Mouse (Mus musculus) midbrain, embryonic 10.5 days (tissue): ENCODE results near the gene Zfp974. TPM values are rescaled to one million over a fixed set of nuclear protein-coding genes. Genes with fewer than 3 reads are reported as not detected.
"Not testable (repeated sequence)": the region's sequence is repeated elsewhere in the genome, so short reads cannot be mapped to it uniquely, and the experiment has no call there.

Experiments
- DNase-seq: peaks from one replicate; pipeline ENCODE4 v3.0.0-alpha.2; 2017; ENCODE audit warnings: low spot score
- H3K27ac ChIP-seq: fragments of 300-500 bp; sonication (generic); replicated peaks from 2 replicates; pipeline ENCODE4 v1.5.1; 2016; ENCODE audit warnings: mild to moderate bottlenecking
- H3K27me3 ChIP-seq: fragments of 300-500 bp; sonication (generic); 2 replicates; pipeline ENCODE4 v1.6.1; 2016; ENCODE audit warnings: low read depth, mild to moderate bottlenecking; ENCODE audit not compliant: poor library complexity, severe bottlenecking
- H3K36me3 ChIP-seq: fragments of 300-500 bp; sonication (generic); 2 replicates; pipeline ENCODE4 v1.6.1; 2016; ENCODE audit warnings: mild to moderate bottlenecking, moderate library complexity
- H3K4me1 ChIP-seq: fragments of 300-500 bp; sonication (generic); 2 replicates; pipeline ENCODE4 v1.6.1; 2016
- H3K4me3 ChIP-seq: fragments of 300-500 bp; sonication (generic); 2 replicates; pipeline ENCODE4 v1.5.1; 2016; ENCODE audit warnings: mild to moderate bottlenecking, moderate library complexity
- H3K9me3 ChIP-seq: fragments of 300-500 bp; sonication (generic); replicated peaks from 2 replicates; pipeline ENCODE4 v1.6.1; 2016; ENCODE audit warnings: mild to moderate bottlenecking
- WGBS: fragments of 180-500 bp; shearing (Covaris S2); methylation state at CpG from one replicate; pipeline ENCODE4 v1.1.7; 2016; 5-methylcytosine and 5-hydroxymethylcytosine counted together
- polyA plus RNA-seq: library from polyadenylated mRNA; unstranded; fragments of >200 nt; fragmentation: Nextera tagmentation; extraction: Ambion mirVana; gene quantifications from 2 replicates; pipeline ENCODE4 v1.2.1, GENCODE M21; 2016

Gene Zfp974
- 10.4 and 12.4 TPM in 2 replicates for polyA plus RNA-seq

GRCm38 (mm10) chr7:27928818-27929695, at the start of gene Zfp974:
TSS of gene Zfp974 (minus strand) at chr7:27929460.
- H3K27ac ChIP-seq = peak within 1 kb of the TSS; percentile 87
- 5% methylated on average over 40 of the region's 40 CpGs for WGBS

GRCm38 (mm10) chr7:27949451-27949850, 20.2 kb upstream of the Zfp974 start:
- H3K4me3 ChIP-seq, DNase-seq, H3K36me3 ChIP-seq, H3K27ac ChIP-seq, H3K27me3 ChIP-seq, H3K9me3 ChIP-seq, H3K4me1 ChIP-seq: not testable (repeated sequence)
- 91% methylated on average over 13 of the region's 13 CpGs for WGBS

More at GRCm38 (mm10) chr7:27928818-27929695, at the start of gene Zfp974:
- DNase-seq = peak; percentile 76
- Histone ChIP-seq H3K4me3 (peak within 1 kb of the TSS; percentile 70), H3K27me3 (no peaks in the 10 kb centered on the region), H3K4me1 (peaks cover 23% of the 10 kb centered on the region), H3K36me3 (peaks cover 13% of the 10 kb centered on the region), H3K9me3 (no peaks in the 10 kb centered on the region)

- H3K4me1 ChIP-seq, H3K9me3 ChIP-seq, H3K4me3 ChIP-seq, DNase-seq, H3K27me3 ChIP-seq, H3K36me3 ChIP-seq, H3K27ac ChIP-seq: not testable (repeated sequence)
- 49% methylated on average over 5 of the region's 7 CpGs for WGBS
Observed at GRCm38 (mm10) chr7:27941869-27942268, 12.6 kb upstream of the Zfp974 start.

- H3K36me3 ChIP-seq, DNase-seq, H3K9me3 ChIP-seq, H3K27ac ChIP-seq, H3K27me3 ChIP-seq: not testable (repeated sequence)
- H3K4me1 ChIP-seq = peaks cover 15% of the 10 kb centered on the region
- WGBS = 28% methylated on average over 1 of the region's 9 CpGs
- peak overlapping the region; percentile 38 for H3K4me3 ChIP-seq
Observed at GRCm38 (mm10) chr7:27933800-27934158, 4.5 kb upstream of the Zfp974 start.

- peak overlapping the region; percentile 38 for H3K4me3 ChIP-seq
Observed at GRCm38 (mm10) chr7:27933050-27933799, 4.0 kb upstream of the Zfp974 start.

GRCm38 (mm10) chr7:27927041-27927440, 2.2 kb downstream of the Zfp974 start:
- not testable (repeated sequence) for DNase-seq, H3K27me3 ChIP-seq, H3K27ac ChIP-seq, H3K9me3 ChIP-seq, H3K4me3 ChIP-seq
- H3K36me3 ChIP-seq = peaks cover 26% of the 10 kb centered on the region
- H3K4me1 ChIP-seq = peaks cover 16% of the 10 kb centered on the region
- 45% methylated on average over 4 of the region's 4 CpGs for WGBS

More at GRCm38 (mm10) chr7:27933050-27933799, 4.0 kb upstream of the Zfp974 start:
- Histone ChIP-seq H3K9me3 (no peaks in the 10 kb centered on the region), H3K27me3 (no peaks in the 10 kb centered on the region), H3K27ac (peak overlapping the region; percentile 59; the same call in 1 of the 2 replicates), H3K36me3 (no peaks in the 10 kb centered on the region), H3K4me1 (peaks cover 21% of the 10 kb centered on the region)
- no peak for DNase-seq
- 27% methylated on average over 7 of the region's 7 CpGs for WGBS

- H3K36me3 ChIP-seq = peaks cover 48% of the 10 kb centered on the region
- not testable (repeated sequence) for DNase-seq, H3K4me1 ChIP-seq, H3K4me3 ChIP-seq, H3K27me3 ChIP-seq, H3K27ac ChIP-seq
- peaks cover 22% of the 10 kb centered on the region for H3K9me3 ChIP-seq
- WGBS = 81% methylated on average over 4 of the region's 4 CpGs
Observed at GRCm38 (mm10) chr7:27910952-27911351, 18.3 kb downstream of the Zfp974 start.

- Histone ChIP-seq H3K4me3 (no peak overlapping the region), H3K36me3 (peaks cover 9% of the 10 kb centered on the region)
- DNase-seq = no peak
Observed at GRCm38 (mm10) chr7:27905061-27905848, 24.0 kb downstream of the Zfp974 start.

GRCm38 (mm10) chr7:27900601-27901000, 28.7 kb downstream of the Zfp974 start:
- Histone ChIP-seq H3K27me3 (no peaks in the 10 kb centered on the region), H3K4me1 (no peaks in the 10 kb centered on the region)
- WGBS = 90% methylated on average over 4 of the region's 4 CpGs

More at GRCm38 (mm10) chr7:27905061-27905848, 24.0 kb downstream of the Zfp974 start:
- Histone ChIP-seq H3K9me3 (peaks cover 11% of the 10 kb centered on the region; the same call in 1 of the 2 replicates), H3K27ac (no peak overlapping the region), H3K27me3 (no peaks in the 10 kb centered on the region), H3K4me1 (no peaks in the 10 kb centered on the region)
- WGBS = 79% methylated on average over 11 of the region's 11 CpGs

GRCm38 (mm10) chr7:27881721-27882120, 47.5 kb downstream of the Zfp974 start:
- H3K4me1 ChIP-seq = no peaks in the 10 kb centered on the region
- H3K27me3 ChIP-seq = no peaks in the 10 kb centered on the region
- peaks cover 78% of the 10 kb centered on the region for H3K36me3 ChIP-seq
- no peak overlapping the region for H3K27ac ChIP-seq
- DNase-seq = no peak
- 97% methylated on average over 4 of the region's 4 CpGs for WGBS
- H3K9me3 ChIP-seq = peaks cover 40% of the 10 kb centered on the region
- no peak overlapping the region for H3K4me3 ChIP-seq

More at GRCm38 (mm10) chr7:27900601-27901000, 28.7 kb downstream of the Zfp974 start:
- H3K9me3 ChIP-seq = peaks cover 9% of the 10 kb centered on the region; the same call in 1 of the 2 replicates
- no peaks in the 10 kb centered on the region for H3K36me3 ChIP-seq
- DNase-seq = no peak
- no peak overlapping the region for H3K27ac ChIP-seq
- no peak overlapping the region for H3K4me3 ChIP-seq

GRCm38 (mm10) chr7:27862578-27862977, 66.7 kb downstream of the Zfp974 start:
- not testable (repeated sequence) for H3K9me3 ChIP-seq, DNase-seq, H3K27ac ChIP-seq, H3K4me3 ChIP-seq, H3K27me3 ChIP-seq
- H3K36me3 ChIP-seq = peaks cover 37% of the 10 kb centered on the region
- WGBS = 89% methylated on average over 5 of the region's 5 CpGs
- H3K4me1 ChIP-seq = peaks cover 22% of the 10 kb centered on the region
